Mouse (Mus musculus): ENCODE results near the gene Rprd1b. TPM values are rescaled to one million over a fixed set of nuclear protein-coding genes. Genes with fewer than 3 reads are reported as not detected.

Rprd1b gene
- polyA plus RNA-seq, 1 experiment from 2014 or later: 36.6 TPM

DNA sequence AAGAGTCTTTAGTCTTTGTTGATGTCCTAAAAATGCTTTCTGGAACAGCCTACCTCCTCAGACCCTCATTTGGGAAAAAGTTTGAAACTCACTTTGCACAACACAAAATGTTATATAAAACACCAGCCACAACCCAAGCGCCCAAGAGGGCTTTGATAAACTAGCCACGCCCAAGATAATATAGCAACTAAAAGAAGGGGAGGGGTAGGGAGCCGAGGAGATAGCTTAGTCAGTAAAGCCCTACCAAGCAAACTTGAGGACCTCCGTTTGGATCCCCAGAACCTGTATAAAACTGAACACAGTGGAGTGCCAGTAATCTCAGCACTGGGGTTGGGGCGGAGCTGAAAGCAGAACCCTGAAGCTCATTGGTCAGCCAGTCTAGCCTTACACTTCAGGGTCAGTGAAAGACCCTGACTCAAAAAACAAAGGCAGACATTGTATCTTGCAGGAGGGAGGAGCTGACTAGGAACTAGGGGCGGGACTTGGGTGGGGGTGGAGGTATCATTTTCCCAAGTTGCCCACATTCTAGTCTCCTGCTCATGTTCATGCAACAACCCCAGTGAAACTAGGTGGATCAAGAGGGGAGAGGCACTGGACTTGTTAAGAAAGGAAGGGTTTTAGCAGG is 124.5 kb downstream of the Rprd1b start:
- H3K27ac ChIP-seq (ENCODE audit: low read length): no peak overlapping the region
- H3K4me2 ChIP-seq (ENCODE audit: low read length): no peak overlapping the region
- H3K9ac ChIP-seq (replicated peaks; ENCODE audit: low read depth, low read length): no peak overlapping the region
- H3K27me3 ChIP-seq (replicated peaks; ENCODE audit: control insufficient read depth, insufficient read depth, low read length): no peaks in the 10 kb centered on the region
- peaks cover 11% of the 10 kb centered on the region for H3K4me1 ChIP-seq (replicated peaks; ENCODE audit: control insufficient read depth, insufficient read depth, low read length)
- H3K9me3 ChIP-seq (ENCODE audit: control insufficient read depth, low read length): no peaks in the 10 kb centered on the region
- H3K4me3 ChIP-seq (replicated peaks; ENCODE audit: low read length): no peak overlapping the region
- ATAC-seq: peak; percentile 64; the same call in 1 of the 2 replicates
- 14% methylated on average over 6 of the region's 6 CpGs for WGBS
- H3K36me3 ChIP-seq (ENCODE audit: control insufficient read depth, insufficient read depth): no peaks in the 10 kb centered on the region

DNA sequence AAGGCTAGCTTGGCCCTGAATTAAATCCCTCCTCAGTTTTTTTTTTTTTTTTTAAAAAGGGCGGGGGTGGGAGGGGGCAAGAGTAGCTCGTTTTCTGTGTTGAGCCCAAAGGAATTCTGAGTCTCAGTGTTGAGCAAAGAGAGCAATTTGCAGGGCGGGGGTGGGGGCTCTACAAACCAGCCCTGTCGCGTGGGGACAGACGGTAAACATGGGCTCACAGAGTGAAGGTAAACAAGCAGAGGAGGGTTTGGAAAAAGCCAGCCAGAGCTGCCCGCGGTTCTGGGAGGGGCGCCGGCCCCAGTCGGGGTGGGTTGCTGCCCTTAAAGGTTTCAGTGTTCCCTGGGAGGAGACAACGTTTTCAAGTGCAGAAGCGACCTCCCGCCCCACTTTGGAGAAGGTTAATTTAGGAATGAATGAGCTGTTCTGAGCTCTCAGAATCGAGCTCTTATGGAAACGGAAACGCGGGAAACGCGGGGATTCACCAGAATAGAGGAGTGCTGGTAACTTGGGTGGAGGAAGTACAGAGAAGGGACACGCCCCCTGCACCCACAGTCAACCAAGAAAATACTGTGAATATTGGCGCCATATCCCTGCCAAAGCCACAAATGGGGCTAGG is 125.5 kb downstream of the Rprd1b start:
- 0 out of 2 replicates have a peak, but pooled peaks have one; percentile 23 for ATAC-seq
- Histone ChIP-seq H3K9ac (replicated peaks; ENCODE audit: low read depth, low read length) (peak overlapping the region; percentile 45; the same call in 1 of the 2 replicates), H3K27me3 (replicated peaks; ENCODE audit: control insufficient read depth, insufficient read depth, low read length) (no peaks in the 10 kb centered on the region), H3K4me3 (replicated peaks; ENCODE audit: low read length) (peak overlapping the region; percentile 37), H3K36me3 (ENCODE audit: control insufficient read depth, insufficient read depth) (no peaks in the 10 kb centered on the region), H3K9me3 (ENCODE audit: control insufficient read depth, low read length) (no peaks in the 10 kb centered on the region), H3K4me1 (replicated peaks; ENCODE audit: control insufficient read depth, insufficient read depth, low read length) (peaks cover 11% of the 10 kb centered on the region), H3K27ac (ENCODE audit: low read length) (no peak overlapping the region), H3K4me2 (ENCODE audit: low read length) (peak overlapping the region; percentile 65)
- WGBS: under 1% methylated on average over 22 of the region's 22 CpGs

- H3K9me3 ChIP-seq (ENCODE audit: control insufficient read depth, low read length): no peaks in the 10 kb centered on the region
- peaks cover 11% of the 10 kb centered on the region for H3K4me1 ChIP-seq (replicated peaks; ENCODE audit: control insufficient read depth, insufficient read depth, low read length)
- no peak overlapping the region for H3K4me2 ChIP-seq (ENCODE audit: low read length)
- no peak for ATAC-seq
- H3K27ac ChIP-seq (ENCODE audit: low read length): no peak overlapping the region
- no peaks in the 10 kb centered on the region for H3K27me3 ChIP-seq (replicated peaks; ENCODE audit: control insufficient read depth, insufficient read depth, low read length)
- H3K9ac ChIP-seq (replicated peaks; ENCODE audit: low read depth, low read length): no peak overlapping the region
- H3K4me3 ChIP-seq (replicated peaks; ENCODE audit: low read length): no peak overlapping the region
- WGBS: 58% methylated on average over 8 of the region's 8 CpGs
- H3K36me3 ChIP-seq (ENCODE audit: control insufficient read depth, insufficient read depth): no peaks in the 10 kb centered on the region
Measured at GRCm38 (mm10) chr2:158154641-158155040, 126.3 kb downstream of the Rprd1b start.

- Histone ChIP-seq H3K27me3 (replicated peaks; ENCODE audit: control insufficient read depth, insufficient read depth, low read length) (no peaks in the 10 kb centered on the region), H3K9me3 (ENCODE audit: control insufficient read depth, low read length) (no peaks in the 10 kb centered on the region), H3K27ac (ENCODE audit: low read length) (no peak overlapping the region), H3K36me3 (ENCODE audit: control insufficient read depth, insufficient read depth) (no peaks in the 10 kb centered on the region), H3K4me2 (ENCODE audit: low read length) (no peak overlapping the region), H3K4me3 (replicated peaks; ENCODE audit: low read length) (no peak overlapping the region), H3K9ac (replicated peaks; ENCODE audit: low read depth, low read length) (no peak overlapping the region), H3K4me1 (replicated peaks; ENCODE audit: control insufficient read depth, insufficient read depth, low read length) (peaks cover 11% of the 10 kb centered on the region)
- 86% methylated on average over 7 of the region's 7 CpGs for WGBS
- no peak for ATAC-seq
Measured at GRCm38 (mm10) chr2:158155101-158155500, 126.8 kb downstream of the Rprd1b start.

- no peaks in the 10 kb centered on the region for H3K27me3 ChIP-seq (replicated peaks; ENCODE audit: control insufficient read depth, insufficient read depth, low read length)
- no peak overlapping the region for H3K4me2 ChIP-seq (ENCODE audit: low read length)
- peaks cover 11% of the 10 kb centered on the region for H3K4me1 ChIP-seq (replicated peaks; ENCODE audit: control insufficient read depth, insufficient read depth, low read length)
- no peak overlapping the region for H3K4me3 ChIP-seq (replicated peaks; ENCODE audit: low read length)
- ATAC-seq: no peak
- no peak overlapping the region for H3K27ac ChIP-seq (ENCODE audit: low read length)
- H3K9ac ChIP-seq (replicated peaks; ENCODE audit: low read depth, low read length): no peak overlapping the region
- WGBS: 72% methylated on average over 2 of the region's 2 CpGs
- H3K36me3 ChIP-seq (ENCODE audit: control insufficient read depth, insufficient read depth): no peaks in the 10 kb centered on the region
- H3K9me3 ChIP-seq (ENCODE audit: control insufficient read depth, low read length): no peaks in the 10 kb centered on the region
Measured at GRCm38 (mm10) chr2:158155615-158156014, 127.3 kb downstream of the Rprd1b start.

DNA sequence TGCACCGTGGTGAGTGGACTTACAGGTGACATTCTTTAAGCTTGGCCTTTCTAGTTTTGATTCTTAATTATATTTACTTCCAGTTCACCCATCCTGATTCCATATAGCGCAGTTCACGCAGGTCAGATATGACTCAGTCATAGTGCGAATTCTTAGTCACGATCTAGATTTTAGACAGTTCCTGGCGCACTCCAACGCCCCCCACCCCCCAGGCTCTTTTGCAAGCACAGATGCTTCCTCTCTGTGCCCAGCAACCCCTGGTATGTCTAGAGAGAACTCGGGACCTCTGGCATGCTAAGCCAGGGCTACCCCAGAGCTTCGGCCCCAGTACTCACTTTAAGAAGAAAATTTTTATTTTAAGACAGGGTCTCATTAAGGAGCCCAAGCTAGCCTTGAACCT is 128.2 kb downstream of the Rprd1b start:
- 91% methylated on average over 9 of the region's 9 CpGs for WGBS
- H3K4me3 ChIP-seq (replicated peaks; ENCODE audit: low read length): no peak overlapping the region
- no peak for ATAC-seq
- H3K36me3 ChIP-seq (ENCODE audit: control insufficient read depth, insufficient read depth): no peaks in the 10 kb centered on the region
- peaks cover 11% of the 10 kb centered on the region for H3K4me1 ChIP-seq (replicated peaks; ENCODE audit: control insufficient read depth, insufficient read depth, low read length)
- no peak overlapping the region for H3K27ac ChIP-seq (ENCODE audit: low read length)
- H3K9ac ChIP-seq (replicated peaks; ENCODE audit: low read depth, low read length): no peak overlapping the region
- H3K27me3 ChIP-seq (replicated peaks; ENCODE audit: control insufficient read depth, insufficient read depth, low read length): no peaks in the 10 kb centered on the region
- no peak overlapping the region for H3K4me2 ChIP-seq (ENCODE audit: low read length)
- H3K9me3 ChIP-seq (ENCODE audit: control insufficient read depth, low read length): no peaks in the 10 kb centered on the region

DNA sequence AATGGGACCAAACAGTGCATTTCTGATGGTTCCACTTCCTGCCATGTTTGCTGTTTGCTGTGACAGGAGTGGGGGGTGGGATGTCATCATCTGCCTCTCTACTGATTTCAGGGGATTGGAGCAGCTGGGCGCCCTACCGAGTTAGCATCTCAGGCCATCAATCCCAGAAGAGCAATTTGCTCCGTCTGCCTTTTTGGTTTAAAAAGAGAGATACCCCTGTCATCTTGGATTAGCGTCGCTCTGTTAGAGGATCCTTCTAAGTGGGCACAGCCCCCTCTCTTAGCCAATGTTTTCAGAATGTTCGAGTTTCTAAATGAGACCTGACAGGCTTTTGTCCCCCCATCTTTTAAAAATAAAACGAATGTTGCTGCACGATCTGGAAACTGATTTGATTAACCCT is 129.4 kb downstream of the Rprd1b start:
- H3K4me1 ChIP-seq (replicated peaks; ENCODE audit: control insufficient read depth, insufficient read depth, low read length): peaks cover 11% of the 10 kb centered on the region
- no peak overlapping the region for H3K9ac ChIP-seq (replicated peaks; ENCODE audit: low read depth, low read length)
- H3K4me3 ChIP-seq (replicated peaks; ENCODE audit: low read length): no peak overlapping the region
- H3K9me3 ChIP-seq (ENCODE audit: control insufficient read depth, low read length): no peaks in the 10 kb centered on the region
- no peaks in the 10 kb centered on the region for H3K36me3 ChIP-seq (ENCODE audit: control insufficient read depth, insufficient read depth)
- no peak for ATAC-seq
- no peak overlapping the region for H3K27ac ChIP-seq (ENCODE audit: low read length)
- 46% methylated on average over 8 of the region's 8 CpGs for WGBS
- H3K4me2 ChIP-seq (ENCODE audit: low read length): no peak overlapping the region
- no peaks in the 10 kb centered on the region for H3K27me3 ChIP-seq (replicated peaks; ENCODE audit: control insufficient read depth, insufficient read depth, low read length)

DNA sequence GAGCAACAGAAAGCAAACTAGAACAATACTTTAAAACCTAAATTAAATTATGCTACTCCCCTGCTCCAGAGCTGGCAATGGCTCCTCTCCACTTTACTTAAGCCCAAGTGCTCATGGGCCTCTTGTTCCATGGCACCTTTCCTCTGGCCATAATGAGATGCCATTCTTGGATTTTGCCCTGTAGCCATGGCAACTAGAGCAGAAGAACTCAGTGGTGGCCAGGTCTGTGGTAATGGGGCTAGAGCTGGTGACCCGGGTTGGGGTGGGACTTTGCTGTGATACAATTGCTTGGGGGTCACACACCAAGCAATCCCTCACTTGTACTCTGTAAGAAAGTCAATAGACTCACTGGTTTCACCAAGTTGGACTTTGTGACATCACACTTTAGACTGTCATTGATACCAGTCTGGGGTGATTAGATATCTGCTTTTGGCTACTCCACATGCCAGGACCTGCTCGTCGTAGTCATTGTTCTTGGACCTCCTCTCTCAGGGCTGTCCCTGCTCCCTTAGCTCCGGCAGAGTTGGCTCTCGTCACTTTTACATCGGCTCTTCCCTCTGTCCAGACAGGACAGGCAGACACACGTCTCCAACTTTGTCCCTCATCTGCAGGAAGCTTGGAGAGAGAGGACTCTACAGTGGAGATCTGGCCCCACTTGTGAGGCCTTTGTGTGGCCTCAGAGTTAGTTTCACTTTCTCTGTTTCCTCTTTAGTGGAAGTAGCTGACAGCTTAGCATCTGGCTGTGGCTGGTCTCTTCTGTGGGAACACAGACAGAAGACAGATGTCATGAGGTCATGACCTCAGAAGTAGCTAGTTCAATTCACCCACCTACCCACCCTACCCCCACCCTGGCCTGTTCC is 131.3 kb downstream of the Rprd1b start:
- Histone ChIP-seq H3K4me2 (ENCODE audit: low read length) (no peak overlapping the region), H3K36me3 (ENCODE audit: control insufficient read depth, insufficient read depth) (no peaks in the 10 kb centered on the region), H3K4me1 (replicated peaks; ENCODE audit: control insufficient read depth, insufficient read depth, low read length) (no peaks in the 10 kb centered on the region), H3K4me3 (replicated peaks; ENCODE audit: low read length) (no peak overlapping the region), H3K27me3 (replicated peaks; ENCODE audit: control insufficient read depth, insufficient read depth, low read length) (no peaks in the 10 kb centered on the region), H3K27ac (ENCODE audit: low read length) (no peak overlapping the region), H3K9ac (replicated peaks; ENCODE audit: low read depth, low read length) (no peak overlapping the region), H3K9me3 (ENCODE audit: control insufficient read depth, low read length) (no peaks in the 10 kb centered on the region)
- ATAC-seq: no peak
- 70% methylated on average over 7 of the region's 7 CpGs for WGBS

DNA sequence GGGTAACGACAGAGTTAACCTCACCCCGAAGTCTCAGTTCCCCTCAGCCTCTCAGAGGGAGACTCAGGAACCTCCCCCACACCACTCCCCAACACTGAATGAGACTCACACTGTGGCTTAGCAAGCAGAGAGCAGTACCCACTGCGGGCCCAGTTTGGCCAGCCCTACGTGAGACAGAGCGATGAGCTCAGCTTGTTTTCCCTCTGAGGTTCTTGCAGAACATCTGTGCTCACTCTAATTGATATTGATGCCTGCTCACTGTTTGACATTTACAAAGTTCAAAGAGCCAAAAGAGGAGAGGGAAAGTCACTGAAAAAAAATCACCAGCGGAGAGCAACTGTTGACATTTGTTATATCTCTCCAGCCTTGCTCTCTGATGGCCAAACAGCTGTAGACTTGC is 133.5 kb downstream of the Rprd1b start:
- Histone ChIP-seq H3K9ac (replicated peaks; ENCODE audit: low read depth, low read length) (no peak overlapping the region), H3K36me3 (ENCODE audit: control insufficient read depth, insufficient read depth) (no peaks in the 10 kb centered on the region), H3K27me3 (replicated peaks; ENCODE audit: control insufficient read depth, insufficient read depth, low read length) (no peaks in the 10 kb centered on the region), H3K9me3 (ENCODE audit: control insufficient read depth, low read length) (no peaks in the 10 kb centered on the region), H3K4me1 (replicated peaks; ENCODE audit: control insufficient read depth, insufficient read depth, low read length) (no peaks in the 10 kb centered on the region), H3K27ac (ENCODE audit: low read length) (no peak overlapping the region), H3K4me3 (replicated peaks; ENCODE audit: low read length) (no peak overlapping the region), H3K4me2 (ENCODE audit: low read length) (no peak overlapping the region)
- WGBS: 88% methylated on average over 6 of the region's 6 CpGs
- no peak for ATAC-seq

All from forebrain, embryonic 16.5 days (tissue).